Mouse (Mus musculus) stomach, postnatal 0 days (tissue): ENCODE data around the gene Map3k9.

Experiments used
- CTCF ChIP-seq: IDR thresholded peaks from 2 replicates; pipeline ENCODE4 v1.5.1; 2016; ENCODE audit warnings: antibody characterized with exemption, low read depth, mild to moderate bottlenecking, moderate library complexity
- EP300 ChIP-seq: optimal IDR thresholded peaks from 2 replicates; pipeline ENCODE3; 2016; ENCODE audit warnings: antibody characterized with exemption

GRCm38 (mm10) chr12:81810417-81810816 lies 29.4 kb upstream of the Map3k9 start:
- TF ChIP-seq CTCF (no peak), EP300 (no peak)
